Mouse (Mus musculus): Measurements from ENCODE around the gene Klk1b9.
"Not testable (repeated sequence)": the region's sequence is repeated elsewhere in the genome, so short reads cannot be mapped to it uniquely, and the experiment has no call there.

The Klk1b9 gene

GRCm38 (mm10) chr7:43975761-43976160 lies at the start of gene Klk1b9:
Gene Klk1b9, plus strand, starts transcription at chr7:43976061.
- DNase-seq (ENCODE audit: low read depth): not testable (repeated sequence)

GRCm38 (mm10) chr7:43928521-43928920 lies 47.3 kb upstream of the Klk1b9 start:
- DNase-seq (ENCODE audit: low read depth): peak; percentile 35

GRCm38 (mm10) chr7:43932337-43932736 lies 43.5 kb upstream of the Klk1b9 start:
- no peak for DNase-seq (ENCODE audit: low read depth)

- no peak for DNase-seq (ENCODE audit: low read depth)
These were observed 42.4 kb upstream of the Klk1b9 start, which contains the start of gene Klk15 for GRCm38 (mm10) chr7:43933440-43933839. Gene Klk15, plus strand, starts transcription at chr7:43933740.

GRCm38 (mm10) chr7:43934747-43935146 lies 41.1 kb upstream of the Klk1b9 start:
- DNase-seq (ENCODE audit: low read depth): no peak

- no peak for DNase-seq (ENCODE audit: low read depth)
These were observed 39.3 kb upstream of the Klk1b9 start for GRCm38 (mm10) chr7:43936551-43936950.

- DNase-seq (ENCODE audit: low read depth): not testable (repeated sequence)
These were observed 33.6 kb upstream of the Klk1b9 start for GRCm38 (mm10) chr7:43942293-43942692.

- no peak for DNase-seq (ENCODE audit: low read depth)
These were observed 31.1 kb upstream of the Klk1b9 start for GRCm38 (mm10) chr7:43944727-43945264.

GRCm38 (mm10) chr7:43950364-43950763 lies 25.5 kb upstream of the Klk1b9 start, which contains the start of gene Klk1b8:
Gene Klk1b8, plus strand, starts transcription at chr7:43950664.
- DNase-seq (ENCODE audit: low read depth): no peak

- no peak for DNase-seq (ENCODE audit: low read depth)
These were observed 23.2 kb upstream of the Klk1b9 start for GRCm38 (mm10) chr7:43952703-43953102.

GRCm38 (mm10) chr7:43966451-43966850 lies 9.4 kb upstream of the Klk1b9 start, which contains the start of gene Klk1b1:
Gene Klk1b1, plus strand, starts transcription at chr7:43966751.
- no peak for DNase-seq (ENCODE audit: low read depth)

GRCm38 (mm10) chr7:43967058-43967457 lies 8.8 kb upstream of the Klk1b9 start:
- DNase-seq (ENCODE audit: low read depth): no peak

- no peak for DNase-seq (ENCODE audit: low read depth)
These were observed 8.2 kb upstream of the Klk1b9 start for GRCm38 (mm10) chr7:43967612-43968011.

- no peak for DNase-seq (ENCODE audit: low read depth)
These were observed 9.8 kb downstream of the Klk1b9 start for GRCm38 (mm10) chr7:43985657-43986056.

- not testable (repeated sequence) for DNase-seq (ENCODE audit: low read depth)
These were observed 19.0 kb downstream of the Klk1b9 start for GRCm38 (mm10) chr7:43994821-43995220.

- not testable (repeated sequence) for DNase-seq (ENCODE audit: low read depth)
These were observed 19.7 kb downstream of the Klk1b9 start, which contains the start of gene Klk1b11 for GRCm38 (mm10) chr7:43995577-43995976. Gene Klk1b11, plus strand, starts transcription at chr7:43995877.

- DNase-seq (ENCODE audit: low read depth): no peak
These were observed 29.0 kb downstream of the Klk1b9 start for GRCm38 (mm10) chr7:44004847-44005246.

- DNase-seq (ENCODE audit: low read depth): not testable (repeated sequence)
These were observed 36.0 kb downstream of the Klk1b9 start, which contains the start of gene Klk1b26 for GRCm38 (mm10) chr7:44011868-44012267. Gene Klk1b26, plus strand, starts transcription at chr7:44012168.

- not testable (repeated sequence) for DNase-seq (ENCODE audit: low read depth)
These were observed 38.8 kb downstream of the Klk1b9 start for GRCm38 (mm10) chr7:44014666-44015065.

- DNase-seq (ENCODE audit: low read depth): no peak
These were observed 39.2 kb downstream of the Klk1b9 start for GRCm38 (mm10) chr7:44015071-44015470.
